Mouse (Mus musculus) MEL (cell line): ENCODE data around the gene Rgl1. TPM values are rescaled to one million over a fixed set of nuclear protein-coding genes. Genes with fewer than 3 reads are reported as not detected.

Experiments
- DNase-seq: peaks from one replicate; pipeline ENCODE4 v3.0.0; 2011; ENCODE audit warnings: low read depth, low spot score
- H3K27ac ChIP-seq: 2 replicates; pipeline ENCODE4 v1.5.1; 2012; ENCODE audit warnings: low read depth, mild to moderate bottlenecking, control low read depth, low read length, moderate library complexity; ENCODE audit not compliant: control insufficient read depth
- H3K27me3 ChIP-seq, 2 experiments: fragments of 150-350 bp in 1 of 2; sonication (generic) in 1 of 2; 2 replicates each; pipeline ENCODE4 v1.6.1; 2012; ENCODE audit warnings: low read length in 2 of 2, mild to moderate bottlenecking in 2 of 2, improper control_type of control experiment in 1 of 2, moderate library complexity in 1 of 2; ENCODE audit not compliant: insufficient read depth in 2 of 2, control insufficient read depth in 1 of 2
- H3K36me3 ChIP-seq, 2 experiments: 2 replicates each; pipeline ENCODE4 v1.6.1; 2012 to 2014; ENCODE audit warnings: low read length in 2 of 2, improper control_type of control experiment in 1 of 2, inconsistent platforms in 1 of 2, mild to moderate bottlenecking in 1 of 2; ENCODE audit not compliant: insufficient read depth in 2 of 2, control insufficient read depth in 1 of 2
- H3K4me1 ChIP-seq, 2 experiments: fragments of 150-350 bp in 1 of 2; sonication (generic) in 1 of 2; 2 replicates each; pipeline ENCODE4 v1.6.1; 2012; ENCODE audit warnings: low read length in 2 of 2, improper control_type of control experiment in 1 of 2, mild to moderate bottlenecking in 1 of 2; ENCODE audit not compliant: insufficient read depth in 2 of 2, control insufficient read depth in 1 of 2
- H3K4me3 ChIP-seq, 2 experiments: fragments of 150-350 bp in 1 of 2; sonication (generic) in 1 of 2; 2 replicates each; pipeline ENCODE4 v1.5.1; 2012; ENCODE audit warnings: low read depth in 2 of 2, low read length in 2 of 2, mild to moderate bottlenecking in 2 of 2, moderate library complexity in 2 of 2, control low read depth in 1 of 2, improper control_type of control experiment in 1 of 2; ENCODE audit not compliant: control insufficient read depth in 1 of 2, insufficient read depth in 1 of 2
- H3K79me2 ChIP-seq: 2 replicates; pipeline ENCODE4 v1.6.1; 2012; ENCODE audit warnings: mild to moderate bottlenecking, low read length, moderate library complexity; ENCODE audit not compliant: control insufficient read depth, poor library complexity, insufficient read depth
- H3K9ac ChIP-seq: 2 replicates; pipeline ENCODE4 v1.6.1; 2012; ENCODE audit warnings: low read depth, mild to moderate bottlenecking, control low read depth, low read length, moderate library complexity; ENCODE audit not compliant: control insufficient read depth, poor library complexity, severe bottlenecking
- H3K9me3 ChIP-seq: fragments of 150-350 bp; sonication (generic); replicated peaks from 2 replicates; pipeline ENCODE4 v1.6.1; 2012; ENCODE audit warnings: mild to moderate bottlenecking, low read length, improper control_type of control experiment, moderate library complexity; ENCODE audit not compliant: insufficient read depth
- CHD2 ChIP-seq: IDR thresholded peaks from 2 replicates; pipeline ENCODE4 v1.6.1; 2011; ENCODE audit warnings: low read length, improper control_type of control experiment
- CTCF ChIP-seq, 3 experiments: IDR thresholded peaks in 2 of 3; conservative IDR thresholded peaks in 1 of 3; 2 replicates each; pipeline ENCODE4 v1.5.1; 2011 to 2012; ENCODE audit warnings: low read length in 3 of 3, low read depth in 2 of 3, mild to moderate bottlenecking in 2 of 3, improper control_type of control experiment in 1 of 3, inconsistent platforms in 1 of 3, mixed read lengths in 1 of 3, moderate library complexity in 1 of 3; ENCODE audit not compliant: control insufficient read depth in 1 of 3, insufficient read depth in 1 of 3, poor library complexity in 1 of 3, severe bottlenecking in 1 of 3
- ETS1 ChIP-seq: IDR thresholded peaks from 2 replicates; pipeline ENCODE4 v1.6.1; 2012; ENCODE audit warnings: low read depth, mild to moderate bottlenecking, inconsistent platforms, low read length, improper control_type of control experiment, moderate library complexity
- HCFC1 ChIP-seq: IDR thresholded peaks from 2 replicates; pipeline ENCODE4 v1.6.1; 2012; ENCODE audit warnings: low read depth, mild to moderate bottlenecking, inconsistent platforms, low read length, improper control_type of control experiment, moderate library complexity
- JUND ChIP-seq: IDR thresholded peaks from 2 replicates; pipeline ENCODE4 v1.6.1; 2011; ENCODE audit warnings: low read depth, mild to moderate bottlenecking, improper control_type of control experiment, low read length
- KAT2A ChIP-seq: conservative IDR thresholded peaks from 2 replicates; pipeline ENCODE4 v1.6.1; 2012; ENCODE audit warnings: low read depth, low read length, improper control_type of control experiment, inconsistent platforms
- MAX ChIP-seq: IDR thresholded peaks from 2 replicates; pipeline ENCODE4 v1.6.1; 2011; ENCODE audit warnings: low read length, improper control_type of control experiment
- MAZ ChIP-seq: IDR thresholded peaks from 2 replicates; pipeline ENCODE4 v1.6.1; 2012; ENCODE audit warnings: low read depth, mild to moderate bottlenecking, inconsistent platforms, low read length, improper control_type of control experiment
- MYB ChIP-seq: IDR thresholded peaks from 2 replicates; pipeline ENCODE4 v1.6.1; 2011; ENCODE audit warnings: mild to moderate bottlenecking, low read depth, low read length, improper control_type of control experiment
- MYC ChIP-seq: IDR thresholded peaks from 2 replicates; pipeline ENCODE4 v1.6.1; 2011; ENCODE audit warnings: low read depth, mild to moderate bottlenecking, low read length, improper control_type of control experiment, moderate library complexity
- POLR2AphosphoS2 ChIP-seq: IDR thresholded peaks from 2 replicates; pipeline ENCODE4 v1.6.1; 2011; ENCODE audit warnings: low read length, improper control_type of control experiment
- RAD21 ChIP-seq: IDR thresholded peaks from 2 replicates; pipeline ENCODE4 v1.6.1; 2011; ENCODE audit warnings: mild to moderate bottlenecking, low read depth, low read length, improper control_type of control experiment
- SIN3A ChIP-seq: IDR thresholded peaks from 2 replicates; pipeline ENCODE4 v1.6.1; 2012; ENCODE audit warnings: low read length, improper control_type of control experiment, inconsistent platforms
- TAL1 ChIP-seq: IDR thresholded peaks from 2 replicates; pipeline ENCODE4 v1.6.1; 2012; ENCODE audit warnings: mild to moderate bottlenecking, inconsistent platforms, low read length, moderate library complexity, mixed read lengths
- TBP ChIP-seq: IDR thresholded peaks from 2 replicates; pipeline ENCODE4 v1.8.0; 2011; ENCODE audit warnings: low read depth, low read length, improper control_type of control experiment
- UBTF ChIP-seq: IDR thresholded peaks from 2 replicates; pipeline ENCODE4 v1.6.1; 2012; ENCODE audit warnings: low read depth, mild to moderate bottlenecking, inconsistent platforms, low read length, improper control_type of control experiment, moderate library complexity, borderline replicate concordance; ENCODE audit not compliant: insufficient read depth
- USF1 ChIP-seq: IDR thresholded peaks from 2 replicates; pipeline ENCODE4 v1.6.1; 2014; ENCODE audit warnings: low read depth, mild to moderate bottlenecking, inconsistent platforms, low read length, improper control_type of control experiment, moderate library complexity
- USF2 ChIP-seq, 2 experiments: IDR thresholded peaks; 2 replicates each; pipeline ENCODE4 v1.6.1; 2011 to 2012; ENCODE audit warnings: improper control_type of control experiment in 2 of 2, low read length in 2 of 2, borderline replicate concordance in 1 of 2, inconsistent platforms in 1 of 2, low read depth in 1 of 2, mild to moderate bottlenecking in 1 of 2; ENCODE audit not compliant: insufficient read depth in 1 of 2
- ZC3H11A ChIP-seq: IDR thresholded peaks from 2 replicates; pipeline ENCODE4 v1.6.1; 2012; ENCODE audit warnings: low read depth, mild to moderate bottlenecking, inconsistent platforms, low read length, improper control_type of control experiment
- ZKSCAN1 ChIP-seq: IDR thresholded peaks from 2 replicates; pipeline ENCODE4 v1.6.1; 2012; ENCODE audit warnings: low read depth, mild to moderate bottlenecking, inconsistent platforms, low read length, improper control_type of control experiment, moderate library complexity
- ZMIZ1 ChIP-seq: IDR thresholded peaks from 2 replicates; pipeline ENCODE4 v1.6.1; 2012; ENCODE audit warnings: low read depth, mild to moderate bottlenecking, inconsistent platforms, low read length, improper control_type of control experiment, moderate library complexity
- polyA plus RNA-seq, 2 experiments: library from polyadenylated mRNA; stranded (reverse) in 1 of 2; unstranded in 1 of 2; fragments of >175 nt in 1 of 2; fragments of >200 nt in 1 of 2; gene quantifications; 2 replicates each; pipeline versions ENCODE4 v1.2.1 to v1.2.4; 2012; ENCODE audit warnings: low replicate concordance in 2 of 2, low read depth in 1 of 2; ENCODE audit not compliant: insufficient read length in 2 of 2, insufficient read depth in 1 of 2, missing spikeins in 1 of 2
- total RNA-seq: library from RNA; depleted of rRNA; stranded (reverse); fragments of 300-350 nt; gene quantifications from 2 replicates; pipeline ENCODE4 v1.2.3, GENCODE M21; 2012

Rgl1 gene
- total and polyA plus RNA-seq, 3 experiments, result 0.12 to 0.39 TPM; not detected in 1

DNA sequence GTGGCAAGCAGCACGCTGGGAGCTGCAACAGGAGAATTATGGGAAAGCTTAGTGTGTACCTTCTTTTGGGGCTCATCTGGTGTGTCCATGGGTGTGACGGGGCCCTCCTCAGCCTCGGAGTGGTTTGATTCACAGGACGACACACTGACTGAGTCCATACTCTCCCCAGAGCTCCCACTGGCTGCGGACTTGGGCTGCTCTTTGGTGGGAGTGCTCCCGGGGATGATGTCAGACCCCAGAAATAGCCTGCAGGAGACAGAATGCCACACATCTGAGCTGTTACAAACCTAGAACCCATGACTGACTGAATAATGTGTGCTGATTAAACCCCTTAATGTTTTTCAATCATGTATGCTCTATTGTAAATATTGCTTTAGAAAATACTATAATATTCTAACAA lies 237.9 kb downstream of the Rgl1 start:
- no peak overlapping the region for H3K27ac ChIP-seq
- peaks cover 5 to 17% of the 10 kb centered on the region in 2 experiments for H3K4me1 ChIP-seq
- DNase-seq, result no peak
- H3K27me3 ChIP-seq, result peaks cover 2 to 4% of the 10 kb centered on the region in 2 experiments; a peak in 3 of 4 replicates
- no peaks in the 10 kb centered on the region for H3K9me3 ChIP-seq
- peaks cover 0 to 8% of the 10 kb centered on the region in 2 experiments; a peak in 2 of 4 replicates for H3K36me3 ChIP-seq
- TF ChIP-seq TBP, result no peak
- TF ChIP-seq RAD21, result no peak
- no peak for TF ChIP-seq ZC3H11A
- TF ChIP-seq JUND, result no peak
- no peak for TF ChIP-seq USF2 (IDR thresholded peaks at IDR 0.05; ENCODE audit: borderline replicate concordance in 1 of 2, insufficient read depth in 1 of 2, low read depth in 1 of 2, low read length in 2 of 2)
- no peak for TF ChIP-seq MYC
- TF ChIP-seq ETS1, result no peak
- TF ChIP-seq MYB, result no peak
- TF ChIP-seq TAL1, result no peak
- no peak for TF ChIP-seq CHD2
- TF ChIP-seq ZKSCAN1, result no peak
- no peak for TF ChIP-seq MAZ
- TF ChIP-seq UBTF, result no peak
- no peak for TF ChIP-seq POLR2AphosphoS2
- TF ChIP-seq MAX, result no peak
- TF ChIP-seq HCFC1, result no peak
- no peak for TF ChIP-seq USF1
- no peak overlapping the region for H3K4me3 ChIP-seq
- H3K79me2 ChIP-seq, result no peaks in the 10 kb centered on the region
- H3K9ac ChIP-seq, result no peak overlapping the region

DNA sequence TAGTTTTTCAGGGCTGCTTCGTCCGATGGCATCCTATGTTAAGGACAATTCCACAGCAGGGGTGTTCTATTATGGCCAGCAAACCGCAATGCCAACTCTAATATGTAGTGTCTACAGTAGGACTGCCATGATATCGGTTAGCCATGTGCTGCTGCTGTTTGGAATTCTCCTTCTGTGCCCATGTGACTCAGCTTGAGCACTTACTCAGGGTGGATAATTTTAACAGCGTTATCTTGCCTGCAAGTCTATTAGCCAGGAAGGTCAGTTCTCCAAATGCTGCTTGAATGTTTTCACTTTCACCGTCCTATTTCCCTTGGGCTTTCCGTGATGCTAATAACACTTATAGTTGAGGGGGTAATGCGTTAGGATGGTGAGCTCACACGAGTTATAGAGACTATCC lies 240.0 kb downstream of the Rgl1 start:
- Histone ChIP-seq H3K36me3 (peaks cover 0 to 8% of the 10 kb centered on the region in 2 experiments; a peak in 2 of 4 replicates), H3K27ac (no peak overlapping the region), H3K4me3 (no peak overlapping the region), H3K79me2 (no peaks in the 10 kb centered on the region), H3K9me3 (no peaks in the 10 kb centered on the region), H3K4me1 (peaks cover 5 to 22% of the 10 kb centered on the region in 2 experiments), H3K27me3 (peaks cover 2 to 4% of the 10 kb centered on the region in 2 experiments; a peak in 3 of 4 replicates), H3K9ac (no peak overlapping the region)
- no peak for DNase-seq
- TF ChIP-seq ZMIZ1, result no peak
- TF ChIP-seq RAD21, result no peak
- no peak for TF ChIP-seq CTCF (IDR thresholded peaks at IDR 0.05 in 2 of 3, conservative IDR thresholded peaks at IDR 0.05 in 1 of 3; ENCODE audit: control insufficient read depth in 1 of 3, insufficient read depth in 1 of 3, low read depth in 2 of 3, low read length in 3 of 3, poor library complexity in 1 of 3, severe bottlenecking in 1 of 3)
- no peak for TF ChIP-seq USF2 (IDR thresholded peaks at IDR 0.05; ENCODE audit: borderline replicate concordance in 1 of 2, insufficient read depth in 1 of 2, low read depth in 1 of 2, low read length in 2 of 2)
- TF ChIP-seq KAT2A, result no peak
- no peak for TF ChIP-seq SIN3A
- no peak for TF ChIP-seq TAL1
- no peak for TF ChIP-seq MYB
- no peak for TF ChIP-seq TBP
- TF ChIP-seq JUND, result no peak
